Mouse (Mus musculus) stomach, postnatal 0 days (tissue): ENCODE measurements around the gene Mc3r.

ENCODE experiments used
- CTCF ChIP-seq: IDR thresholded peaks from 2 replicates; pipeline ENCODE4 v1.5.1; 2016; ENCODE audit warnings: antibody characterized with exemption, low read depth, mild to moderate bottlenecking, moderate library complexity
- EP300 ChIP-seq: optimal IDR thresholded peaks from 2 replicates; pipeline ENCODE3; 2016; ENCODE audit warnings: antibody characterized with exemption

DNA sequence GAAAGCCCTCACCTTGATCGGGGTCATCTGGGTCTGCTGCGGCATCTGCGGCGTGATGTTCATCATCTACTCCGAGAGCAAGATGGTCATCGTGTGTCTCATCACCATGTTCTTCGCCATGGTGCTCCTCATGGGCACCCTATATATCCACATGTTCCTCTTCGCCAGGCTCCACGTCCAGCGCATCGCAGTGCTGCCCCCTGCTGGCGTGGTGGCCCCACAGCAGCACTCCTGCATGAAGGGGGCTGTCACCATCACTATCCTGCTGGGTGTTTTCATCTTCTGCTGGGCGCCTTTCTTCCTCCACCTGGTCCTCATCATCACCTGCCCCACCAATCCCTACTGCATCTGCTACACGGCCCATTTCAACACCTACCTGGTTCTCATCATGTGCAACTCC, 1.0 kb downstream of the Mc3r start:
- TF ChIP-seq CTCF (peak; percentile 56), EP300 (no peak)
